Mouse (Mus musculus) embryonic facial prominence, embryonic 15.5 days (tissue): ENCODE measurements around the gene Gm20388. TPM values are rescaled to one million over a fixed set of nuclear protein-coding genes. Genes with fewer than 3 reads are reported as not detected.

Source experiments
- ATAC-seq: fragments of 200-750 bp; cut with Nextera tagmentation; 2 replicates; pipeline ENCODE4 v1.8.0; 2017; ENCODE audit warnings: low read depth, moderate TSS enrichment; ENCODE audit not compliant: insufficient number of reproducible peaks, low FRiP score, low TSS enrichment
- H3K27ac ChIP-seq: fragments of 300-500 bp; sonication (generic); replicated peaks from 2 replicates; pipeline ENCODE4 v1.5.1; 2015; ENCODE audit warnings: mild to moderate bottlenecking, inconsistent platforms
- H3K27me3 ChIP-seq: fragments of 300-500 bp; sonication (generic); 2 replicates; pipeline ENCODE4 v1.6.1; 2015; ENCODE audit warnings: inconsistent platforms
- H3K36me3 ChIP-seq: fragments of 300-500 bp; sonication (generic); 2 replicates; pipeline ENCODE4 v1.6.1; 2015; ENCODE audit warnings: mild to moderate bottlenecking, inconsistent platforms
- H3K4me1 ChIP-seq: fragments of 300-500 bp; sonication (generic); 2 replicates; pipeline ENCODE4 v1.6.1; 2015; ENCODE audit warnings: inconsistent platforms
- H3K4me2 ChIP-seq: fragments of 300-500 bp; sonication (generic); replicated peaks from 2 replicates; pipeline ENCODE4 v1.6.1; 2015; ENCODE audit warnings: mild to moderate bottlenecking, inconsistent platforms
- H3K4me3 ChIP-seq: fragments of 300-500 bp; sonication (generic); replicated peaks from 2 replicates; pipeline ENCODE4 v1.5.1; 2015; ENCODE audit warnings: mild to moderate bottlenecking, inconsistent platforms
- H3K9ac ChIP-seq: fragments of 300-500 bp; sonication (generic); 2 replicates; pipeline ENCODE4 v1.6.1; 2015; ENCODE audit warnings: inconsistent platforms
- H3K9me3 ChIP-seq: fragments of 300-500 bp; sonication (generic); replicated peaks from 2 replicates; pipeline ENCODE4 v1.6.1; 2016; ENCODE audit warnings: inconsistent platforms
- WGBS: fragments of 180-500 bp; shearing (Covaris S2); methylation state at CpG from one replicate; pipeline ENCODE4 v1.1.7; 2015; 5-methylcytosine and 5-hydroxymethylcytosine counted together
- polyA plus RNA-seq: library from polyadenylated mRNA; unstranded; fragments of >200 nt; fragmentation: Nextera tagmentation; extraction: Ambion mirVana; gene quantifications from 2 replicates; pipeline ENCODE4 v1.2.1, GENCODE M21; 2015

The Gm20388 gene
- polyA plus RNA-seq, 1 experiment from 2014 or later: 8.0 TPM

GRCm38 (mm10) chr8:120401712-120402111 is 491.1 kb downstream of the Gm20388 start:
- Histone ChIP-seq H3K4me3 (no peak overlapping the region), H3K27ac (no peak overlapping the region), H3K9ac (no peak overlapping the region), H3K27me3 (no peaks in the 10 kb centered on the region), H3K4me2 (no peak overlapping the region), H3K9me3 (no peaks in the 10 kb centered on the region), H3K4me1 (peaks cover 36% of the 10 kb centered on the region), H3K36me3 (no peaks in the 10 kb centered on the region)
- no peak for ATAC-seq
- 85% methylated on average over 7 of the region's 7 CpGs for WGBS

- Histone ChIP-seq H3K9ac (no peak overlapping the region), H3K27ac (no peak overlapping the region), H3K4me3 (no peak overlapping the region), H3K36me3 (no peaks in the 10 kb centered on the region), H3K27me3 (no peaks in the 10 kb centered on the region), H3K9me3 (no peaks in the 10 kb centered on the region), H3K4me2 (no peak overlapping the region), H3K4me1 (peaks cover 36% of the 10 kb centered on the region)
- no peak for ATAC-seq
- WGBS: 78% methylated on average over 7 of the region's 7 CpGs
Observed at GRCm38 (mm10) chr8:120403606-120404269, 493.1 kb downstream of the Gm20388 start.

- no peak for ATAC-seq
- Histone ChIP-seq H3K27me3 (no peaks in the 10 kb centered on the region), H3K4me3 (no peak overlapping the region), H3K36me3 (no peaks in the 10 kb centered on the region), H3K4me2 (no peak overlapping the region), H3K9me3 (no peaks in the 10 kb centered on the region), H3K27ac (no peak overlapping the region), H3K4me1 (peaks cover 36% of the 10 kb centered on the region), H3K9ac (no peak overlapping the region)
- WGBS: 57% methylated on average over 7 of the region's 7 CpGs
Observed at GRCm38 (mm10) chr8:120404609-120405036, 494.0 kb downstream of the Gm20388 start.

GRCm38 (mm10) chr8:120406008-120406632 is 495.5 kb downstream of the Gm20388 start:
- WGBS: 87% methylated on average over 12 of the region's 12 CpGs
- H3K4me1 ChIP-seq: peaks cover 35% of the 10 kb centered on the region
- ATAC-seq: no peak

GRCm38 (mm10) chr8:120407701-120408240 is 497.1 kb downstream of the Gm20388 start:
- H3K4me1 ChIP-seq: peaks cover 49% of the 10 kb centered on the region
- WGBS: 12% methylated on average over 9 of the region's 9 CpGs
- H3K27me3 ChIP-seq: no peaks in the 10 kb centered on the region
- no peaks in the 10 kb centered on the region for H3K36me3 ChIP-seq
- no peak overlapping the region for H3K4me2 ChIP-seq
- no peak overlapping the region for H3K9ac ChIP-seq
- no peaks in the 10 kb centered on the region for H3K9me3 ChIP-seq
- ATAC-seq: no peak
- no peak overlapping the region for H3K4me3 ChIP-seq
- no peak overlapping the region; the same call in 1 of the 2 replicates for H3K27ac ChIP-seq

More at GRCm38 (mm10) chr8:120406008-120406632, 495.5 kb downstream of the Gm20388 start:
- no peaks in the 10 kb centered on the region for H3K36me3 ChIP-seq
- no peak overlapping the region for H3K4me3 ChIP-seq
- H3K4me2 ChIP-seq: no peak overlapping the region
- H3K27ac ChIP-seq: no peak overlapping the region
- no peaks in the 10 kb centered on the region for H3K27me3 ChIP-seq
- no peak overlapping the region for H3K9ac ChIP-seq
- H3K9me3 ChIP-seq: no peaks in the 10 kb centered on the region

- no peaks in the 10 kb centered on the region for H3K36me3 ChIP-seq
- H3K9ac ChIP-seq: no peak overlapping the region
- 41% methylated on average over 14 of the region's 14 CpGs for WGBS
- no peak overlapping the region for H3K4me2 ChIP-seq
- no peak overlapping the region for H3K4me3 ChIP-seq
- ATAC-seq: no peak
- H3K27me3 ChIP-seq: no peaks in the 10 kb centered on the region
- 0 out of 2 replicates have a peak overlapping the region, but pooled peaks have one; percentile 17 for H3K27ac ChIP-seq
- peaks cover 57% of the 10 kb centered on the region for H3K4me1 ChIP-seq
- no peaks in the 10 kb centered on the region for H3K9me3 ChIP-seq
Observed at GRCm38 (mm10) chr8:120408241-120409215, 497.9 kb downstream of the Gm20388 start.

GRCm38 (mm10) chr8:120409371-120410013 is 498.9 kb downstream of the Gm20388 start:
- Histone ChIP-seq H3K9me3 (no peaks in the 10 kb centered on the region), H3K9ac (no peak overlapping the region), H3K27ac (no peak overlapping the region), H3K4me1 (peaks cover 65% of the 10 kb centered on the region), H3K36me3 (no peaks in the 10 kb centered on the region), H3K4me2 (no peak overlapping the region), H3K27me3 (no peaks in the 10 kb centered on the region), H3K4me3 (no peak overlapping the region)
- WGBS: 37% methylated on average over 11 of the region's 11 CpGs
- no peak for ATAC-seq

GRCm38 (mm10) chr8:120411059-120411458 is 500.4 kb downstream of the Gm20388 start:
- H3K4me2 ChIP-seq: no peak overlapping the region
- no peaks in the 10 kb centered on the region for H3K27me3 ChIP-seq
- ATAC-seq: no peak
- no peak overlapping the region for H3K9ac ChIP-seq
- H3K9me3 ChIP-seq: no peaks in the 10 kb centered on the region
- H3K27ac ChIP-seq: no peak overlapping the region
- 57% methylated on average over 14 of the region's 14 CpGs for WGBS
- H3K36me3 ChIP-seq: no peaks in the 10 kb centered on the region
- no peak overlapping the region for H3K4me3 ChIP-seq
- peaks cover 78% of the 10 kb centered on the region for H3K4me1 ChIP-seq

GRCm38 (mm10) chr8:120411862-120412261 is 501.2 kb downstream of the Gm20388 start:
- Histone ChIP-seq H3K9me3 (no peaks in the 10 kb centered on the region), H3K9ac (0 out of 2 replicates have a peak overlapping the region, but pooled peaks have one; percentile 6), H3K4me1 (peaks cover 84% of the 10 kb centered on the region), H3K27ac (no peak overlapping the region), H3K4me3 (no peak overlapping the region), H3K36me3 (no peaks in the 10 kb centered on the region), H3K4me2 (no peak overlapping the region), H3K27me3 (no peaks in the 10 kb centered on the region)
- 48% methylated on average over 8 of the region's 8 CpGs for WGBS
- ATAC-seq: no peak

- Histone ChIP-seq H3K27me3 (no peaks in the 10 kb centered on the region), H3K9me3 (no peaks in the 10 kb centered on the region), H3K4me3 (no peak overlapping the region), H3K27ac (no peak overlapping the region), H3K9ac (no peak overlapping the region), H3K36me3 (no peaks in the 10 kb centered on the region), H3K4me2 (no peak overlapping the region), H3K4me1 (peaks cover 84% of the 10 kb centered on the region)
- no peak for ATAC-seq
- 83% methylated on average over 4 of the region's 4 CpGs for WGBS
Observed at GRCm38 (mm10) chr8:120412357-120412756, 501.7 kb downstream of the Gm20388 start.
